Mouse (Mus musculus): ENCODE data around the gene Trem1. TPM values are rescaled to one million over a fixed set of nuclear protein-coding genes. Genes with fewer than 3 reads are reported as not detected.

The Trem1 gene
- polyA plus RNA-seq, 1 experiment from 2014 or later = not detected

DNA sequence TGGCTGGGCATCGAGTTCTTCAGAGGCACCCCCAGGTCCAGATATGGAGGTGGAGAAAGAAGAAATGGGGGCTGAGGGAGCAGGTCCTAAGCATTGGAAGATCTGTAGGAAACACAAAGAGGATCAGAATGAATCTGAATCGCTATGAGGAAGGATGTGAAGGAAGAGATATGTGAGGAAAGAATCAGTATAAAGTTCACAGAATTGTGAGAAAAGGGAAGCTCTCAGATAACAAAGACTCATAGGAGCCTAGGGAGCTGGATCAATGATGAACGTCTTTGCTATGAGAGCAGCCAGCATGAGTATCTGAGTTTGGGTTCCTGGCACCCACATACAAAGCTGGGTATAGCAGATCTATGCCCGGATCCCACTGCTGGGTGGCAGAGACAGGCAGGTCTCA lies 37.3 kb downstream of the Trem1 start:
- H3K27ac ChIP-seq (replicated peaks) = no peak overlapping the region
- ATAC-seq (ENCODE audit: low FRiP score) = no peak

GRCm38 (mm10) chr17:48272158-48272557 lies 39.6 kb downstream of the Trem1 start:
- H3K27me3 ChIP-seq (replicated peaks) = no peaks in the 10 kb centered on the region
- no peak overlapping the region for H3K4me3 ChIP-seq (replicated peaks)
- H3K9me3 ChIP-seq (replicated peaks) = no peaks in the 10 kb centered on the region
- ATAC-seq (ENCODE audit: low FRiP score) = no peak
- no peaks in the 10 kb centered on the region for H3K36me3 ChIP-seq
- H3K4me2 ChIP-seq = no peak overlapping the region
- H3K4me1 ChIP-seq = no peaks in the 10 kb centered on the region
- H3K9ac ChIP-seq (replicated peaks) = no peak overlapping the region
- 86% methylated on average over 5 of the region's 5 CpGs for WGBS
- no peak overlapping the region for H3K27ac ChIP-seq (replicated peaks)

More for the DNA sequence above, 37.3 kb downstream of the Trem1 start:
- Histone ChIP-seq H3K9ac (replicated peaks) (no peak overlapping the region), H3K27me3 (replicated peaks) (no peaks in the 10 kb centered on the region), H3K36me3 (no peaks in the 10 kb centered on the region), H3K9me3 (replicated peaks) (no peaks in the 10 kb centered on the region), H3K4me2 (no peak overlapping the region), H3K4me1 (no peaks in the 10 kb centered on the region), H3K4me3 (replicated peaks) (no peak overlapping the region)
- 83% methylated on average over 4 of the region's 4 CpGs for WGBS

GRCm38 (mm10) chr17:48272598-48272997 lies 40.0 kb downstream of the Trem1 start:
- H3K4me1 ChIP-seq = no peaks in the 10 kb centered on the region
- H3K9me3 ChIP-seq (replicated peaks) = no peaks in the 10 kb centered on the region
- H3K27me3 ChIP-seq (replicated peaks) = no peaks in the 10 kb centered on the region
- no peaks in the 10 kb centered on the region for H3K36me3 ChIP-seq
- no peak overlapping the region for H3K9ac ChIP-seq (replicated peaks)
- H3K4me2 ChIP-seq = no peak overlapping the region
- no peak for ATAC-seq (ENCODE audit: low FRiP score)
- no peak overlapping the region for H3K4me3 ChIP-seq (replicated peaks)
- 92% methylated on average over 4 of the region's 4 CpGs for WGBS
- no peak overlapping the region for H3K27ac ChIP-seq (replicated peaks)

- Histone ChIP-seq H3K9me3 (replicated peaks) (no peaks in the 10 kb centered on the region), H3K4me3 (replicated peaks) (no peak overlapping the region)
- WGBS = 84% methylated on average over 4 of the region's 4 CpGs
Observed at GRCm38 (mm10) chr17:48274098-48274497, 41.5 kb downstream of the Trem1 start.

DNA sequence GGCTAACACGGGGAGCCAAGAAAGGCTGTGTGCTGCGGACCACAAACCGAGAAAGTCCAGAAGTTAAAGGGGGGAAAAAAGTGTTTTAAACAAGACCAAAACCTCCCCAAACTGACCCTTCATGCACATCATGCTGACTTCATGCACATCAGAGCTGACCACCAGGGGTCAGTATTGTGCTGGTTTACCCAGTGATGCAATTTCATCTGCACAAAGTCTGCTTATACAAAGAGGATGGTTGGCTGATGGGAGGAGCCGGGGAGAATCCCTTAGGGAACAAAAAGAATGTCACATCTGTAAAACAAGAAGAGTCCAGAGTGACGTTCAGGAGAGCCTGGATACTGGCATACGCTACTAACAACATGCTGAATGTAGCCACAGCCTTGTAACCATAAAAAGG lies 42.3 kb downstream of the Trem1 start:
- Histone ChIP-seq H3K4me3 (replicated peaks) (no peak overlapping the region), H3K4me2 (no peak overlapping the region), H3K36me3 (no peaks in the 10 kb centered on the region), H3K27me3 (replicated peaks) (no peaks in the 10 kb centered on the region), H3K27ac (replicated peaks) (no peak overlapping the region), H3K9me3 (replicated peaks) (no peaks in the 10 kb centered on the region), H3K4me1 (no peaks in the 10 kb centered on the region), H3K9ac (replicated peaks) (no peak overlapping the region)
- 29% methylated on average over 6 of the region's 6 CpGs for WGBS
- ATAC-seq (ENCODE audit: low FRiP score) = no peak

More at GRCm38 (mm10) chr17:48274098-48274497, 41.5 kb downstream of the Trem1 start:
- ATAC-seq (ENCODE audit: low FRiP score) = no peak
- Histone ChIP-seq H3K9ac (replicated peaks) (no peak overlapping the region), H3K27me3 (replicated peaks) (no peaks in the 10 kb centered on the region), H3K27ac (replicated peaks) (no peak overlapping the region), H3K4me2 (no peak overlapping the region), H3K36me3 (no peaks in the 10 kb centered on the region), H3K4me1 (no peaks in the 10 kb centered on the region)

DNA sequence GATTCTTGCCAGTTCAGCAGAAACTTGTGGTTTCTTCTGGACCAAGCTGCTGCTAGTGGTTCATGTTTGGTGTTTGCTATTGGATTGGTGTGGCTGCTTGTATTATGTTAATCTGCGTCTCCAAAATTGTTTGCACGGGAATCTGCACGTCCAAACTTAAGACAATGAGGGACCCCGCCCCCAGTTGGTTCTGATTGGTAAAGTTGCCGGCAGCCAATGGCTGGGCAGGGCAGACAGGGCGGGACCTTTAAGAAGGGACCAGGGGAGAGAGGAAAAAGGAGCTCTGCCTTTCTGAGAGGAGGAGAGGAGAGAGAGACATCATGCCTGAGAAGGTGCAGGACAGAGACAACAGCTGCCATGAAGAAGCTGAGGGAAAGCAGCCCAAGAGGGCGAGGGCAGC lies 43.2 kb downstream of the Trem1 start:
- no peak for ATAC-seq (ENCODE audit: low FRiP score)
- Histone ChIP-seq H3K4me2 (no peak overlapping the region), H3K4me1 (no peaks in the 10 kb centered on the region), H3K27me3 (replicated peaks) (no peaks in the 10 kb centered on the region), H3K4me3 (replicated peaks) (no peak overlapping the region), H3K9me3 (replicated peaks) (no peaks in the 10 kb centered on the region), H3K27ac (replicated peaks) (no peak overlapping the region), H3K9ac (replicated peaks) (no peak overlapping the region), H3K36me3 (no peaks in the 10 kb centered on the region)
- WGBS = 59% methylated on average over 7 of the region's 7 CpGs

DNA sequence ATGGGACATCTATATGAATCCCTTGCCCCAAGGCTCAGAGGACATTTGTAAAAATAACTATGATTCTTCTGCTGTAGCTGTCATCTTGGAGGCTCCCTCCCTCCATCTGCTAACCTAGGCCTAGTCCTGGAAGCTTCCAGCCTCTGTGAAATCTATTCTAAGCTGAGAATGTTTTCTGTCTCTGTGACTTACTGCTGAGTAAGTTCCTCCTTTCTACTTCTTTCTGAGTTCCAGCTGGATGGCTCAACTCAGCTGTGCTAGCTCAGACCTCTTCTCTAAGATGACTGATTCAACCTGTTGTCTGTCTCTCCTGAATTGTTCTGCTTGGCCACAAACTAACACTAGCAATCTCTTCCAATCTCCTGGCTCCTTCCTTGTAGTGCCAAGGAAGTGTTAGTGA lies 45.8 kb downstream of the Trem1 start:
- ATAC-seq (ENCODE audit: low FRiP score) = no peak
- Histone ChIP-seq H3K9ac (replicated peaks) (no peak overlapping the region), H3K36me3 (no peaks in the 10 kb centered on the region), H3K4me2 (no peak overlapping the region), H3K27ac (replicated peaks) (no peak overlapping the region), H3K4me1 (peaks cover 9% of the 10 kb centered on the region; the same call in 1 of the 2 replicates), H3K4me3 (replicated peaks) (no peak overlapping the region), H3K27me3 (replicated peaks) (no peaks in the 10 kb centered on the region), H3K9me3 (replicated peaks) (no peaks in the 10 kb centered on the region)

GRCm38 (mm10) chr17:48279002-48279401 lies 46.4 kb downstream of the Trem1 start:
- Histone ChIP-seq H3K4me2 (no peak overlapping the region), H3K4me1 (peaks cover 9% of the 10 kb centered on the region; the same call in 1 of the 2 replicates), H3K9ac (replicated peaks) (no peak overlapping the region), H3K36me3 (no peaks in the 10 kb centered on the region), H3K27ac (replicated peaks) (no peak overlapping the region), H3K4me3 (replicated peaks) (no peak overlapping the region), H3K9me3 (replicated peaks) (no peaks in the 10 kb centered on the region), H3K27me3 (replicated peaks) (no peaks in the 10 kb centered on the region)
- 91% methylated on average over 4 of the region's 4 CpGs for WGBS
- ATAC-seq (ENCODE audit: low FRiP score) = no peak

DNA sequence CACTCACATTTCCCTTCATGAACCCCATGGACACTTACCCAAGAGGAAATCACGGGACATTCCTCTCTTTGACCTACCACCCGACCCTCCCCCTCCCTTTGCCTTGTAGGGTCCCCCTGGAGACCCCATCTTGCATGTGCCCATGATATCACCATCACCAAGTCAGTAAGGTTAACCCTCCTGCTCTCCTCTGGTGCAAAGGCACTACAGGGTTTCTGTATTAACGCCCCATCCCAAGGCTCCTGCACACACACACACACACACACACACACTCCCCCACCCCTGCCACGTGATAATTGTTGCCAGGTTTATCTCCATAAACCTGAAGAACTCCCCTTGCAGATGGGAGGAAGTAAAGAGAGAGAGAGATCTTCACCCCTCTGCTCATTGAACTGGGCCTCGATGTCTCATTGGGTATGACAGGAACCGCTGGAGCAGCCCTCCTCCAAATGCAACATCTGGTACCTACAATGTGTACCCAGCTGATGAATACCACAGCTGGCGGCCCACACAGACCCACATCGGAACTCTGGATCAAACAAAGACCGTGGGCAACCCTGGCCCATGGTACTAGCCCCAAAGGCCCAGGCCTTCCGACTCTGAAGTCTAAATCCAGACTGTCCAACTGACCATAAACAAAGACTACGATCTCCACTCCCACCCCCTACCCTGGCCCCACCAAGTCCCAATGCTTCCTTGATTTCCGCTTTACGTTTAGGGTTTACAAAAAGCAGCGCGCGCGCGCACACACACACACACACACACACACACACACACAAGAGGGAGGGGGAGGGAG lies 48.6 kb downstream of the Trem1 start:
- H3K27ac ChIP-seq (replicated peaks) = no peak overlapping the region
- no peaks in the 10 kb centered on the region for H3K9me3 ChIP-seq (replicated peaks)
- ATAC-seq (ENCODE audit: low FRiP score) = no peak
- peak overlapping the region; percentile 15 for H3K4me3 ChIP-seq (replicated peaks)
- 39% methylated on average over 18 of the region's 18 CpGs for WGBS
- peak overlapping the region; percentile 48 for H3K4me2 ChIP-seq
- H3K27me3 ChIP-seq (replicated peaks) = no peaks in the 10 kb centered on the region
- H3K4me1 ChIP-seq = peaks cover 9% of the 10 kb centered on the region; the same call in 1 of the 2 replicates
- H3K36me3 ChIP-seq = no peaks in the 10 kb centered on the region
- no peak overlapping the region for H3K9ac ChIP-seq (replicated peaks)

DNA sequence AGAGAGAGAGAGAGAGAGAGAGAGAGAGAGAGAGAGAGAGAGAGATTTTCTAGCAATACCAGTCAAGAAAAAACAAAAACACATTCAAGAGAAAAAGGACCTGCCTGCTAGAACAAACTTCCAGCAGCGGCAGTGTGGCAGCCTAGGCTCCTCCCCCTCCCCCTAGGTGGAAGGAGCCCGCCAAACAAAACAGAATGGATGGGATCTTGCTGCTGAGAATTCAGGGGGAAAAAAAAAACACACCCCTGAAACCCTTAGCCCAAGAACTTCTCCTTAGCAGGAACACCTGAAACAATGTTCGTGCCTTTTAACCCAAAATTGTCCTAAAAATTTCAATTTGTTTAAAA lies 49.1 kb downstream of the Trem1 start:
- Histone ChIP-seq H3K4me1 (peaks cover 9% of the 10 kb centered on the region; the same call in 1 of the 2 replicates), H3K9ac (replicated peaks) (no peak overlapping the region), H3K27me3 (replicated peaks) (no peaks in the 10 kb centered on the region), H3K9me3 (replicated peaks) (no peaks in the 10 kb centered on the region), H3K4me3 (replicated peaks) (peak overlapping the region; percentile 15), H3K36me3 (no peaks in the 10 kb centered on the region), H3K4me2 (peak overlapping the region; percentile 48), H3K27ac (replicated peaks) (no peak overlapping the region)
- WGBS = 6% methylated on average over 3 of the region's 3 CpGs
- no peak for ATAC-seq (ENCODE audit: low FRiP score)

GRCm38 (mm10) chr17:48286765-48287164 lies 54.2 kb downstream of the Trem1 start:
- peaks cover under 1% of the 10 kb centered on the region; the same call in 1 of the 2 replicates for H3K4me1 ChIP-seq
- no peak overlapping the region for H3K4me2 ChIP-seq
- no peaks in the 10 kb centered on the region for H3K27me3 ChIP-seq (replicated peaks)
- H3K36me3 ChIP-seq = no peaks in the 10 kb centered on the region
- no peak for ATAC-seq (ENCODE audit: low FRiP score)
- no peak overlapping the region for H3K4me3 ChIP-seq (replicated peaks)
- no peak overlapping the region for H3K27ac ChIP-seq (replicated peaks)
- no peak overlapping the region for H3K9ac ChIP-seq (replicated peaks)
- no peaks in the 10 kb centered on the region for H3K9me3 ChIP-seq (replicated peaks)
- WGBS = 75% methylated on average over 1 of the region's 1 CpGs

- Histone ChIP-seq H3K4me2 (no peak overlapping the region), H3K9me3 (replicated peaks) (no peaks in the 10 kb centered on the region), H3K4me1 (no peaks in the 10 kb centered on the region), H3K36me3 (no peaks in the 10 kb centered on the region), H3K27me3 (replicated peaks) (no peaks in the 10 kb centered on the region), H3K9ac (replicated peaks) (no peak overlapping the region), H3K27ac (replicated peaks) (no peak overlapping the region), H3K4me3 (replicated peaks) (no peak overlapping the region)
- WGBS = 68% methylated on average over 2 of the region's 2 CpGs
- ATAC-seq (ENCODE audit: low FRiP score) = no peak
Observed at GRCm38 (mm10) chr17:48287276-48287675, 54.7 kb downstream of the Trem1 start.
